Mouse (Mus musculus) erythroblast, embryonic 14.5 days (primary cell): ENCODE data around the gene Ang. TPM values are rescaled to one million over a fixed set of nuclear protein-coding genes. Genes with fewer than 3 reads are reported as not detected.

Source experiments
- H3K27me3 ChIP-seq: 2 replicates; pipeline ENCODE4 v1.6.1; 2012; ENCODE audit warnings: inconsistent platforms; ENCODE audit not compliant: control insufficient read depth
- H3K36me3 ChIP-seq: 2 replicates; pipeline ENCODE4 v1.6.1; 2012; ENCODE audit warnings: mild to moderate bottlenecking, inconsistent platforms; ENCODE audit not compliant: control insufficient read depth
- H3K4me1 ChIP-seq: 2 replicates; pipeline ENCODE4 v1.6.1; 2012; ENCODE audit warnings: inconsistent platforms; ENCODE audit not compliant: control insufficient read depth
- H3K4me3 ChIP-seq: replicated peaks from 2 replicates; pipeline ENCODE3; 2012; ENCODE audit warnings: moderate library complexity, mild to moderate bottlenecking, inconsistent platforms
- H3K9me3 ChIP-seq: 2 replicates; pipeline ENCODE4 v1.6.1; 2012; ENCODE audit warnings: low read length, inconsistent platforms, mixed read lengths; ENCODE audit not compliant: control insufficient read depth
- GATA1 ChIP-seq: IDR thresholded peaks from 2 replicates; pipeline ENCODE4 v1.6.1; 2012; ENCODE audit warnings: low read length, inconsistent platforms, mixed read lengths
- TAL1 ChIP-seq: IDR thresholded peaks from 3 replicates; pipeline ENCODE4 v1.6.1; 2012; ENCODE audit warnings: low read length, inconsistent platforms, mixed read lengths
- polyA plus RNA-seq: library from polyadenylated mRNA; stranded (reverse); fragments of >175 nt; gene quantifications from 2 replicates; pipeline ENCODE4 v1.2.3, GENCODE M21; 2012

The Ang gene
- polyA plus RNA-seq, 1 experiment: not detected

DNA sequence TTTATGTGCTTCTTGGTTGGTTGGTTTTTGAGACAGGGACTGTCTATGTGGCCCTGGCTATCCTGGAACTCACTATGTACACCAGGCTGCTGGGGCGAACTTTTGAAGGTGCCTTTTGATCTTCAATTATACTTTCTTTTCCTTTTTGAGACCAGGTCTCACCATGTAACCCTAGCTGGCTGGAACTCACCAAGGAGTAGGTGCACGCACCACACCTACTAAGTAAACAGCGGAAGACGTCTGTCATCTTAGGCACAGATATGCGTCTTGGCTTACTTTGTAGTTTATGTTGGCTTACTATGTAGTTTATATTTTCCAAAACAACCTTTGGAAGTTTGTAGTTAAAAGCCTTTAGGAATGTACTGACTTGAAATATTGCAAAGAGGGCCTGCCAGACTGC lies 22.0 kb upstream of the Ang start:
- Histone ChIP-seq H3K9me3 (no peaks in the 10 kb centered on the region), H3K36me3 (no peaks in the 10 kb centered on the region), H3K27me3 (no peaks in the 10 kb centered on the region), H3K4me3 (no peak overlapping the region), H3K4me1 (peaks cover 17% of the 10 kb centered on the region)
- no peak for TF ChIP-seq GATA1
- TF ChIP-seq TAL1: no peak

- H3K36me3 ChIP-seq: no peaks in the 10 kb centered on the region
- H3K27me3 ChIP-seq: no peaks in the 10 kb centered on the region
Observed at GRCm38 (mm10) chr14:51069617-51070016, 21.3 kb upstream of the Ang start.

DNA sequence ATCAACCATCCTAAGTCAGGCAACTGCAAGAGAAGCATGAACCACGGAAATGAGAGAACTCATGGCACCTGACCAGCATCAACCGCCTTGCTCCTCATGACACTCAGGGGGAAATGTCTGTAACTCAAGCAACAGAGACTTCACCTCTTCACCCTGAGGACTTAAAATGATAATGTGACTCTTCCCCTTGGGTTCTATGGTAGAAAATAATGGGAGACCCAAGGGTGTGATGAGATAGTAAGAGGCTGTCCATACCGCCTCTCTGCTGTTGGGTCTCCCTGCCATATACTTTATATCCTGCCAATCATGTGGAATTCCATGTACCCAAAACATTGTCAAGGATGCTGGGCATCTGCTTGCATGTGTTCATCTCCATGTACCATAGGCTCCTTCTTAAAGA lies 16.6 kb upstream of the Ang start, which contains the start of gene Olfr750:
Olfr750 (minus strand) TSS at position 101 of the 400 bp plus-strand sequence.
- H3K4me3 ChIP-seq: no peak within 1 kb of the TSS
- no peaks in the 10 kb centered on the region for H3K9me3 ChIP-seq
- no peaks in the 10 kb centered on the region for H3K36me3 ChIP-seq
- peaks cover 7% of the 10 kb centered on the region for H3K27me3 ChIP-seq
- TF ChIP-seq TAL1: no peak
- TF ChIP-seq GATA1: no peak
- H3K4me1 ChIP-seq: no peaks in the 10 kb centered on the region

More at GRCm38 (mm10) chr14:51069617-51070016, 21.3 kb upstream of the Ang start:
- H3K9me3 ChIP-seq: no peaks in the 10 kb centered on the region
- TF ChIP-seq TAL1: no peak
- TF ChIP-seq GATA1: no peak
- H3K4me1 ChIP-seq: peaks cover 11% of the 10 kb centered on the region
- H3K4me3 ChIP-seq: no peak overlapping the region

- Histone ChIP-seq H3K4me1 (peaks cover 18% of the 10 kb centered on the region), H3K27me3 (peaks cover 47% of the 10 kb centered on the region), H3K9me3 (no peaks in the 10 kb centered on the region), H3K4me3 (no peak overlapping the region), H3K36me3 (no peaks in the 10 kb centered on the region)
- TF ChIP-seq GATA1: no peak
- TF ChIP-seq TAL1: no peak
Observed at GRCm38 (mm10) chr14:51079180-51079579, 11.8 kb upstream of the Ang start.

GRCm38 (mm10) chr14:51081035-51081434 lies 9.9 kb upstream of the Ang start:
- H3K4me3 ChIP-seq: no peak overlapping the region
- no peaks in the 10 kb centered on the region for H3K9me3 ChIP-seq
- peaks cover 37% of the 10 kb centered on the region for H3K4me1 ChIP-seq
- no peaks in the 10 kb centered on the region for H3K36me3 ChIP-seq
- TF ChIP-seq GATA1 (no peak), TAL1 (no peak)
- peaks cover 45% of the 10 kb centered on the region for H3K27me3 ChIP-seq

- no peaks in the 10 kb centered on the region for H3K9me3 ChIP-seq
- H3K4me3 ChIP-seq: peak overlapping the region; percentile 60
- peaks cover 45% of the 10 kb centered on the region for H3K27me3 ChIP-seq
- TF ChIP-seq GATA1: no peak
- no peak for TF ChIP-seq TAL1
- H3K36me3 ChIP-seq: no peaks in the 10 kb centered on the region
- H3K4me1 ChIP-seq: peaks cover 52% of the 10 kb centered on the region
Observed at GRCm38 (mm10) chr14:51082599-51083581, 8.1 kb upstream of the Ang start.

DNA sequence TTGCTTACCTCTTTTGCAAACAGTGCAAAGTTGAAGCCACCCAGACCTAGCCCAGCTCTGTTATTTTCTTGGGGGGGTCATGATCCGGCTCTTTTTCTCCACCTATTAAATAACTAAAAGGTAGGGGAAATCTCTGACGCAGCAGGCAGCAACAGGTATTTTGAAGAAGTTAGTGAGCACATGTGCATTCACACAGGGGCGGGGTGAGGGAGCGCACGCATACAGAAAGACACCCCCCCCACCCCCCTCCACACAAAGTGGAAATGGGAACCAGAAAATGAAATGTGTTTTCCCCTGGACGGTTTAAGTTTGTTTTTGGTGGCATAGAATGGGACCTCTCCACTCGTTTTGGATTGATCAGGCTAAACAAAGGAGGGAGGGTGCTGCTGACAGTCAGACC lies 7.1 kb upstream of the Ang start:
- H3K36me3 ChIP-seq: no peaks in the 10 kb centered on the region
- H3K4me1 ChIP-seq: peaks cover 61% of the 10 kb centered on the region
- no peaks in the 10 kb centered on the region for H3K9me3 ChIP-seq
- TF ChIP-seq TAL1: no peak
- TF ChIP-seq GATA1: no peak
- H3K4me3 ChIP-seq: peak overlapping the region; percentile 60
- H3K27me3 ChIP-seq: peaks cover 42% of the 10 kb centered on the region

- Histone ChIP-seq H3K4me1 (peaks cover 72% of the 10 kb centered on the region), H3K4me3 (peak overlapping the region; percentile 18), H3K27me3 (peaks cover 35% of the 10 kb centered on the region), H3K36me3 (no peaks in the 10 kb centered on the region), H3K9me3 (no peaks in the 10 kb centered on the region)
- TF ChIP-seq TAL1: no peak
- TF ChIP-seq GATA1: no peak
Observed at GRCm38 (mm10) chr14:51085086-51085485, 5.9 kb upstream of the Ang start.

DNA sequence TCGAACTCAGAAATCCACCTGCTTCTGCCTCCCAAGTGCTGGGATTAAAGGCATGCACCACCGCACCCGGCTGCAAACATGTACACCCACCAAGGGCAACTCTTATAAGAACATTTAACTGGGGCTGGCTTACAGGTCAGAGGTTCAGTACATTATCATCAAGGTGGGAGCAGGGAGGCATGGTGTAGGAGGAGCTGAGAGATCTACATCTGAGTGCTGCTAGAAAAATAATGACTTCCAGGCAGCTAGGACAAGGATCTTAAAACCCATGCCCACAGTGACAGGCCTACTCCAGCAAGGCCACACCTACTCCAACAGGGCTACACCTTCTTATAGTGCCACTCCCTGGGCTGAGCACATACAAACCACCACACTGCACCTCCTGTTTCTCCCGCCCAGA lies 5.0 kb upstream of the Ang start:
- Histone ChIP-seq H3K4me3 (no peak overlapping the region), H3K27me3 (peaks cover 32% of the 10 kb centered on the region), H3K4me1 (peaks cover 81% of the 10 kb centered on the region), H3K9me3 (no peaks in the 10 kb centered on the region), H3K36me3 (no peaks in the 10 kb centered on the region)
- TF ChIP-seq TAL1: no peak
- TF ChIP-seq GATA1: no peak
